Mouse (Mus musculus): ENCODE measurements around the gene Tap1. TPM values are rescaled to one million over a fixed set of nuclear protein-coding genes. Genes with fewer than 3 reads are reported as not detected.

Tap1 gene
- total RNA-seq, 2 experiments from 2014 or later = 3.9 to 5.5 TPM

DNA sequence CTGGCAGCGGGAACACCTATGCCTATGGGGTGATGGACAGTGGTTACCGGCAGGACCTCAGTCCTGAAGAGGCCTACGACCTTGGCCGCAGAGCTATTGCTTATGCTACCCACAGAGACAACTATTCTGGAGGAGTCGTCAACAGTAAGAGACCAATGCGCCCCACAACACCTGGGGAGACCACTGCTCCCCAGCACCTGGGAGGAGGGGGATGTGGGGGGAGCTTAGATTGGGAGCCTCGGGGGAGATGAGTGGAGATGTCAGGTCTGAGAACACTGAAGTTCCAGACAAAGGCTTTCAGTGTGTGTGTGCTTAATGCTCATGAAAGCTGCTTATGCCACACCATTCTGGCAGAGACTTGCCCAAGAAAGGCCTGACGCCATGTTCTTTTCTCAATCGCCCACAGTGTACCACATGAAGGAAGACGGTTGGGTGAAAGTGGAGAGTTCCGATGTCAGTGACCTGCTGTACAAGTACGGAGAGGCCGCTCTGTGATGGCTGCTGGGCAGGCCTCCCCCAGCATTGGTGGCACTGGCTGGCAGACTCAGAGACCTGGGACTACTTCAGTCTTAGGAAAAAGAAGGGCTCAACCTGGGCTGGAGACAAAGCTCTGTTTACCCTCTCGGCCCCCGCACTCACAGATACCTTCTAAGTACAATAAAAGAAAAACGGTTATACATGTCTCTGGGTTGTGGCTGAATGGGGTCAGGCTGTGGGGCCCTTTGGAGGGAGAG, 13.6 kb downstream of the Tap1 start:
- intact Hi-C loops (cut with DNase I) = loop anchor here (10.0 kb wide), 1 partner anchor 964 kb away; the partner anchor contains the start of gene Prrc2a
- no peak for DNase-seq (ENCODE audit: low spot score)

DNA sequence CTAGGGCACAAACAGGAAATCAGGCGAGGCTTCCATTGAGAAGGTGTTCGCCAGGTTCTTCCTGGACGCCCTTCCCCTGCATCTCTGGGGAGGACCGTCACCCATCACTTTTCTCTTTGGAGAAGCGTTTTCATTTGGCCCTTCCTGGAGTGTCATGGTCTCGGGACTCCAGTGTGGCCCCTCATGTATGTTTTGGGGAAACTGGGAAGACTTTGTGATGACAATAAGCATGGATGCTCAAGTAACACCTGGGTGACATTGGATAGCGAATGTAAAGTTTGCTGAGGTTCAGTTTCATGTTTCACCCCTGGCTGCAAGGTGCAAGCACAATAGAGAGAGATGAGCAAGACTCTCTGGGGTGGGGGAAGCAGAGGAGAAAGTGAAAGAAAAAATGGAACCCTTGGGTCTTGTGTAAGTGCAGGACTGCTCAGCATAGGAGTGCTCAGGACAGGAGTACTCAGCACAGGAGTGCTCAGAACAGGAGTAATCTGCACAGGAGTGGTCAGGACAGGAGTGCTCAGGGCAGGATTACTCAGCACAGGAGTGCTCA, 14.2 kb downstream of the Tap1 start:
- intact Hi-C loops (cut with DNase I) = loop anchor here (10.0 kb wide), 1 partner anchor 963 kb away; the partner anchor contains the start of gene Prrc2a
- DNase-seq (ENCODE audit: low spot score) = no peak

DNA sequence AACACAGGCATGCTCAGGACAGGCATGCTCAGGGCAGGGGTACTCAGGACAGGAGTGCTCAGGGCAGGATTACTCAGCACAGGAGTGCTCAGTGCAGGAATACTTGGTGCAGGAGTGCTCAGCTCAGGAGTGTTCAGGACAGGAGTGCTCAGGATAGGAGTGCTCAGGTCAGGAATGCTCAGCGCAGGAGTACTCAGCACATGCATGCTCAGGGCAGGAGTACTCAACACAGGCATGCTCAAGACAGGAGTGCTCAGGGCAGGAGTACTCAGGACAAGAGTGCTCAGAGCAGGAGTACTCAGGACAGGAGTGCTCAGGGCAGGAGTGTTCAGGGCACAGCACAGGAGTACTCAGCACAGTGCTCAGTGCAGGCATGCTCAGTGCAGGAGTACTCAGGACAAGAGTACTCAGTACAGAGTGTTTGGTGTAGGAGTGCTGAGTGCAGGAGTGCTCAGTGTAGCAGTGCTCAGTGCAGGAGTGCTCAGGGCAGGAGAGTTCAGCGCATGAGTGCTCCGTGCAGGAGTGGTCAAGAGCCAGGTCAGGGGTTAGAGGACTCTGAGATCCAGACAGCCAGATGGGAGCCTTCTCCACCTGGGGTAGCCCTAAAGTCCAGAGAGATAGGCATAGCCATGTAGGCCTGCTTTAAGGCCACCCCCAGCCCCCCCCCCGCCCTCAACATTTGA, 15.5 kb downstream of the Tap1 start:
- DNase-seq (ENCODE audit: low spot score) = no peak
- intact Hi-C loops (cut with DNase I) = loop anchor here (10.0 kb wide), 1 partner anchor 962 kb away; the partner anchor contains the start of gene Prrc2a

DNA sequence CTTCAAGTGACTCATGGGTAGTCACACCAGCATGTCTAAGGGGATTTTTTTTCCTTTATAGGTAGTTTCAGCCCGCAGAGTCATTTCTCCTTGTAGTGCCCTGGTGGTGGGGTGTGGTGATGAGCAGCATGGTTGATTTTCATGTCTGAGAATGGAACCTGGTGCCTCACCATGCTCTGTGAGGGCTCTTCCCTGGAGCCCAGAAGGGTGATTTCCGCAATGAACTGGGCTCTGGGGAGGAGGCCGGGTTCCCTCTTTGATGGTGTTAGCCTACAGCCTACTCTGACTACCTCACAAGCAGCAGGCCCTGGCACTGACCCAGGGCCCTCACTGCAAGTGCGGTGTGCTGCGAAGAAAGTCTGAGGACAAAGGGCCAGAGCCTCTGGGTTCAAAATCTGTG, 16.1 kb downstream of the Tap1 start, which contains the start of gene Tap2:
TSS of gene Tap2 (plus strand) at position 84 of the 400 bp plus-strand sequence.
- intact Hi-C loops (cut with DNase I) = loop anchor here (10.0 kb wide), 1 partner anchor 961 kb away; the partner anchor contains the start of gene Prrc2a
- no peak for DNase-seq (ENCODE audit: low spot score)

DNA sequence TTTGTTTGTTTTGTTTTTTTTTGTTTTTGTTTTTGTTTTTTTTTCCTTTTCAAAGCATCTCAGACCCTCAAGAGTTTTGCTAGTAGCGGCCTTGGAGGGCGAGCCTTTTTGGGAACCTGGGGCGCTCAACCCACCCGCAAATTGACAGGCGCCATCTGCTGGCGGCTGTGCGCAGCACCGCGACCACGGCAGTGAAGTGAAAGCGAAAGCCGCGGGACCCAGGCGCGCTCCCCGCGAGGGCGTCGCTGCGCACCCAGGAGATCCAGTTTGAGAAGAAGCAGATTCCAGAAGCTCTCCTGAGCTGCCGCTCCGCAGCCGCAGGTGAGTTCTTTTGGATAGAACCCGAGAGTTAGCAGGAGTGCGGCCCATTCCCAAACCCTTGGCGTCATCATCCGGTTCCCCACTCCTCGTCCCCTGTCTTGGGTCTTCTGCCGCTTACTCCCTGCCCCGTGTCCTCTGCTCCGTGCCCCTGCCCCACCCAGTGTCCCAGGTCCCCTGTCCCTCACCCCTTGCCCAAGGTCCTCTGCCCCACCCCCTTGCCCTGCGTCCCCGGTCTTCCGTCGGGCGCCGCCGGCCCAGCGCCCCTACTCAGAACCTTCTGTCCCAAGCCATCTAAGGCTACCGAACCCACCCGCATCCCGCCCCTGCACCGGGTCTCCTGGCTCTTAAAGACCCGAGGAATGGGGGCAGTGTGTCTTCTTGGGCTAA, 17.1 kb downstream of the Tap1 start:
- intact Hi-C loops (cut with DNase I) = loop anchor here (1.0 to 10.0 kb wide), 4 partner anchors 16 to 960 kb away; partner anchors contain the start of gene Prrc2a
- DNase-seq (ENCODE audit: low spot score) = peak; percentile 79

- DNase-seq (ENCODE audit: low spot score) = no peak
- intact Hi-C loops (cut with DNase I) = loop anchor here (2.0 to 10.0 kb wide), 2 partner anchors 16 to 960 kb away; partner anchors contain the start of gene Prrc2a
Observed at GRCm38 (mm10) chr17:34205021-34205745, 17.8 kb downstream of the Tap1 start.

- intact Hi-C loops (cut with DNase I) = loop anchor here (2.0 to 10.0 kb wide), 2 partner anchors 17 to 959 kb away; partner anchors contain the start of gene Prrc2a
- DNase-seq (ENCODE audit: low spot score) = no peak
Observed at GRCm38 (mm10) chr17:34205746-34206176, 18.4 kb downstream of the Tap1 start.

DNA sequence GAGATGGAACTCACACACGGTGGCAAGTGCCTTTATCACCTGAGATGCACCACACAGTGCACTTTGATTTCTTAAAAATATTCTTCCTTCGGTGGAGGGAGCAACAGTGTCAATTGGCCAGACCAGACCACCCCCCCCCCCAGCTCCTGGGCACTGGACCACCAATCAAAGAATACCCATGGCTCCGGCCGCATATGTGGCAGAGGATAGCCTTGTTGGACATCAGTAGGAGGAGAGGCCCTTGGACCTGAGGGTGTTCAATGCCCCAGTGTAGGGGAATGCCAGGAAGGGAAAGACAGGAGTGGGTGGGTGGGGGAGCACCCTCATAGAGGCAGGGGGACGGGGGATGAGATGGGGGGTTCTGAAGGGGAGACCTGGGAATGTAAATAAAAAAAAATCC, 19.4 kb downstream of the Tap1 start:
- intact Hi-C loops (cut with DNase I) = loop anchor here (10.0 kb wide), 1 partner anchor 958 kb away; the partner anchor contains the start of gene Prrc2a
- DNase-seq (ENCODE audit: low spot score) = no peak

DNA sequence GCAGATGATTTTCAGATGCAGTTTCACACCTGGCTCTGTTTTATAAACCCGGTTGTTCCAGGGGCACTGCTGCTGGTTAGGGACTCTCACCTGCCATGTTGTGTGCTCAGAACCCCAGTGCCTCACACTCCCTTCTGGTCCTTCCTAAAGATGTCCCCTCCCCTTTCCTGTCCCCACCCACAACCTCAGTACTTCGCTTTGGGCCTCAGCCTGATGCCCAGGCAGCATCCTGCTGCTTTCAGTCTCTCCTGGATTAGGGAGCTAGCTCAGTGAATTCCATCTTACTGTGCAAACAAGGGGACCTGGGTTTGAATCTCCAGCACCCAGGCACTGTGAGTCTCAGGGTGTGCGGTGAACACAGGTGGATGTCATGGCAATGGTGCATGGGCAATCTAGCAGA, 20.1 kb downstream of the Tap1 start:
- DNase-seq (ENCODE audit: low spot score) = no peak
- intact Hi-C loops (cut with DNase I) = loop anchor here (10.0 kb wide), 1 partner anchor 957 kb away; the partner anchor contains the start of gene Prrc2a

DNA sequence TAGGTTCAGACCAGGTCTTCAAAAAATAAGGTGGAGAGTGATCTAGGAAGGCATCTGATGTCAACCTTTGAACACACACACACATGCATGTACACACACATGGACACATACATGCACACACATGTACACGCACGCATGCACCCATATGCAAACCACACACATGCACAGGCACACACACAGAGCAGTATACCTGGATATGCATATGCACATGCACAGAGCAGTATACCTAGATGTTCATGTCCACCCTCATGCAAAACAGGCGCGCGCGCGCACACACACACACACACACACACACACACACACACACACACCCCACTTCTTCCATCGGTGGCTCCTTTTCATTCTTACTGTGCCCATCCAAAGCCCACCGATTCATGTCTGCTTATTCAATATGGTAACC, 20.5 kb downstream of the Tap1 start:
- no peak for DNase-seq (ENCODE audit: low spot score)

GRCm38 (mm10) chr17:34208421-34208820, 21.1 kb downstream of the Tap1 start:
- intact Hi-C loops (cut with DNase I) = loop anchor here (10.0 kb wide), 1 partner anchor 956 kb away; the partner anchor contains the start of gene Prrc2a
- no peak for DNase-seq (ENCODE audit: low spot score)

More for the DNA sequence above, 20.5 kb downstream of the Tap1 start:
- intact Hi-C loops (cut with DNase I) = loop anchor here (10.0 kb wide), 1 partner anchor 957 kb away; the partner anchor contains the start of gene Prrc2a

DNA sequence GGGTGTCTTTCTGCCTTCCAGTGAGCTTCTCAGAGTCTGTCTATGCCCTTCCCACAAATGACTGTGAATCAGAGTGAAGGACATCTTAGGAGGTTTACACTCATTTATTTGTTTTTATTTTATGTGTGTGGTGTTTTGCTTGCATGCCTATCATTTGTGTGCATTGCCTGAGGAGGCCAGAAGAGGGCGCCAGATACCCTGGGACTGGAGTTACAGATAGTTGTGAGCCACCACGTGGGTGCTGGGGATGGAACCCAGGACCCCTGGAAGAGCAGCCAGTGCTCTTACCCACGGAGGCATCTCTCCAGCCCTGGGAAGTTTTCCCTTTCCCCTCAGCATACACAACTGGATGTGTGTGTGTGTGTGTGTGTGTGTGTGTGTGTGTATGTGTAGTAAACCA, 22.3 kb downstream of the Tap1 start:
- DNase-seq (ENCODE audit: low spot score) = no peak
- intact Hi-C loops (cut with DNase I) = loop anchor here (10.0 kb wide), 1 partner anchor 955 kb away; the partner anchor contains the start of gene Prrc2a

DNA sequence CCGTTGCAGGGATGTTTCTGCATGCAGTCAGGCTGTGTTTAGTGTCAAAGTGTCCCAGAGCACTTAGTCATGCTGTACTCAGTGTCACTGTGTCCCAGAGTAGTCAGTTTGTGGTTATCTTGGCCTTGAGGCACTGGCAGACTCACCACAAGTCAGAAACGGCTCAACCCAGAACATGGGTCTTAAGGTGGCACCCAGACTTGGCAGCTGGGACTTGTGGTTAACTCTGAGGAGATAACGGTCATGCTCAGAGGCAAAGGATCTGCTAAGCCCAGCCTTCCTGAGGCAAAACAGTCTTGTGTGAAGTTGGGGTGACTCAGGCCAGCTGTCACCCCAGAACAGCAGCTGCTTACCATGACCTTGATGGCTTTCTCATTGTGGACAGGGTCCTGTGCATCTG, 23.2 kb downstream of the Tap1 start:
- intact Hi-C loops (cut with DNase I) = no loop called here
- DNase-seq (ENCODE audit: low spot score) = no peak

DNA sequence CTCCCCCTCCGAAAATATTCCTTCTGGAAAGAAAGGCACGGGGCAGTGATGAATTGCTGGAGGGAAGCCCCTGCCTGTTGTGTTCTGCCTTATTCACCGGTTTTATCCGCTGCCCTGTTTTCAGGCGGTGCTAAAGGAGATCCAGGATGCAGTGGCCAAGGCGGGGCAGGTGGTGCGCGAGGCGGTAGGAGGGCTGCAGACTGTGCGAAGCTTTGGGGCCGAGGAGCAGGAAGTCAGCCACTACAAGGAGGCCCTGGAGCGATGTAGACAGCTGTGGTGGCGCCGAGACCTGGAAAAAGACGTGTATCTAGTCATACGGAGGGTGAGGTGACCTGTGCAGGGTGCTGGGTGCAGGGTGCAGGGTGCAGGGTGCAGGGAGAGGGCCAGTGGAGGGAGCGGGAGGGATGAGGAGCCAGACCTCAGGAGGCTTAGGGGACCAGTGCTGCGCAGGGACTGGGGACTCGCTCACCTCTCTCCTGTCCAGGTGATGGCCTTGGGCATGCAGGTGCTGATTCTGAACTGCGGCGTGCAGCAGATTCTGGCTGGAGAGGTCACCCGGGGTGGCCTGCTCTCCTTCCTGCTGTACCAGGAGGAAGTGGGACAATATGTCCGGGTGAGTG, 24.5 kb downstream of the Tap1 start:
- intact Hi-C loops (cut with DNase I) = no loop called here
- no peak for DNase-seq (ENCODE audit: low spot score)

DNA sequence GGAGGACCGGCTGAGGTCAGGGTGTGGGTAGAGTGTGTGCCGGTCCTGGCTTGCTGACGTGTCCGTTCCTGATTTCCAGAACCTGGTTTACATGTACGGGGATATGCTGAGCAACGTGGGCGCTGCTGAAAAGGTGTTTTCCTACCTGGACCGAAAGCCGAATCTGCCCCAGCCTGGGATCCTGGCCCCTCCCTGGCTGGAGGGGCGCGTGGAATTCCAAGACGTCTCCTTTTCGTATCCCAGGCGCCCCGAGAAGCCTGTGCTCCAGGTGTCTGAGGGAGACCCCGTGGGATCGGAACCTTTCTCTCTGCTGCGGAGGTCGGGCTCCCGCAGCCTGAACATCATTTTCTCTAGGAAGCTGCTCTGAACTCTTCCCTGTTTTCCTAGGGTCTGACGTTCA, 26.6 kb downstream of the Tap1 start:
- no peak for DNase-seq (ENCODE audit: low spot score)
- intact Hi-C loops (cut with DNase I) = no loop called here

DNA sequence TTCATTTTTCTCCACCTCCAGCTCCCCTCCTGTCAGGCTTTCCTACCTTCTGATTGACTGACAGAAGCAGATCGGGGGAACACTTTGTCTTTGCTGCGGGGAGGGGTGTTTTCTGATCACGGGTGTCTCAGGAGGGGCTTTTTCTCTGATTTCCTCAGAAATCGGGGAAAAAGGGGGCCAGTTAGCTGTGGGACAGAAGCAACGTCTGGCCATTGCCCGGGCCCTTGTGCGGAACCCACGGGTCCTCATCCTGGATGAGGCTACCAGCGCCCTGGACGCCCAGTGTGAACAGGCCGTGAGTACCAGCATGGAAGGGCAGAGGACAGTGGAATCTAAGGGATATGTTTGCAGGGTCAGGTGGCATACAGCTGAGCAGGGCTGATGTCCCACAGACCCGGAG, 27.8 kb downstream of the Tap1 start:
- intact Hi-C loops (cut with DNase I) = no loop called here
- DNase-seq (ENCODE audit: low spot score) = no peak

- intact Hi-C loops (cut with DNase I) = no loop called here
- no peak for DNase-seq (ENCODE audit: low spot score)
Observed at GRCm38 (mm10) chr17:34217216-34217928, 30.0 kb downstream of the Tap1 start.

DNA sequence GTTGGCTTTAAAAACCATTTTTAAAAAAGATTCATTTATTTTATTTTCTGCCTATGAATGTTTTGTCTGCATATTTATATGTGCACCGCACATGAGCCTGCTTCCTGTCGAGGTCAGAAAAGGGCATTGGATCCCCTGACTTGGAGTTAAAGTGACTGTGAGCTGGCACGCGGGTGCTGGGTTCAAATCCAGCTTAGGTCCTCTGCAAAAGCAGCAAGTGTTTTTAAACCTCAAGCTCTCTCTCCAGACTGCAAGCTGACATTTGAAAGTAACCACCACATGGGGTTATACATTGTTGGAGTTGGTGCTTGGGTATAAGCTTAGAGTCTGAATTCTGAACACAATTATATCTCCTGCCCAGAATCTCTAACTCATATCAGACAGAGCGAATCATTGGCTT, 30.6 kb downstream of the Tap1 start:
- no peak for DNase-seq (ENCODE audit: low spot score)
- intact Hi-C loops (cut with DNase I) = no loop called here
